Mouse (Mus musculus) midbrain, embryonic 13.5 days (tissue): ENCODE measurements around the gene Rbl1. TPM values are rescaled to one million over a fixed set of nuclear protein-coding genes. Genes with fewer than 3 reads are reported as not detected.
"Not testable (repeated sequence)": the region's sequence is repeated elsewhere in the genome, so short reads cannot be mapped to it uniquely, and the experiment has no call there.

ENCODE experiments used
- ATAC-seq: fragments of 200-750 bp; cut with Nextera tagmentation; 2 replicates; pipeline ENCODE4 v1.8.0; 2017; ENCODE audit warnings: mild to moderate bottlenecking, moderate TSS enrichment, moderate library complexity
- H3K27ac ChIP-seq: fragments of 300-500 bp; sonication (generic); 2 replicates; pipeline ENCODE4 v1.5.1; 2015; ENCODE audit warnings: inconsistent platforms, mild to moderate bottlenecking, moderate library complexity
- H3K27me3 ChIP-seq: fragments of 300-500 bp; sonication (generic); 2 replicates; pipeline ENCODE4 v1.6.1; 2015; ENCODE audit warnings: mild to moderate bottlenecking, inconsistent platforms
- H3K36me3 ChIP-seq: fragments of 300-500 bp; sonication (generic); 2 replicates; pipeline ENCODE4 v1.6.1; 2015; ENCODE audit warnings: mild to moderate bottlenecking, inconsistent platforms
- H3K4me1 ChIP-seq: fragments of 300-500 bp; sonication (generic); replicated peaks from 2 replicates; pipeline ENCODE4 v1.6.1; 2015; ENCODE audit warnings: inconsistent platforms
- H3K4me2 ChIP-seq: fragments of 300-500 bp; sonication (generic); replicated peaks from 2 replicates; pipeline ENCODE4 v1.6.1; 2015; ENCODE audit warnings: moderate library complexity, mild to moderate bottlenecking, inconsistent platforms
- H3K4me3 ChIP-seq: fragments of 300-500 bp; sonication (generic); replicated peaks from 2 replicates; pipeline ENCODE4 v1.5.1; 2015; ENCODE audit warnings: mild to moderate bottlenecking, inconsistent platforms
- H3K9ac ChIP-seq: fragments of 300-500 bp; sonication (generic); replicated peaks from 2 replicates; pipeline ENCODE4 v1.6.1; 2015; ENCODE audit warnings: mild to moderate bottlenecking, inconsistent platforms
- H3K9me3 ChIP-seq: fragments of 300-500 bp; sonication (generic); 2 replicates; pipeline ENCODE4 v1.6.1; 2016; ENCODE audit warnings: mild to moderate bottlenecking, inconsistent platforms
- WGBS: fragments of 180-500 bp; shearing (Covaris S2); methylation state at CpG from one replicate; pipeline ENCODE4 v1.1.7; 2015; 5-methylcytosine and 5-hydroxymethylcytosine counted together
- polyA plus RNA-seq: library from polyadenylated mRNA; unstranded; fragments of >200 nt; fragmentation: Nextera tagmentation; extraction: Ambion mirVana; gene quantifications from 2 replicates; pipeline ENCODE4 v1.2.1, GENCODE M21; 2015

Gene Rbl1
- polyA plus RNA-seq = 13.8 and 14.0 TPM in 2 replicates

DNA sequence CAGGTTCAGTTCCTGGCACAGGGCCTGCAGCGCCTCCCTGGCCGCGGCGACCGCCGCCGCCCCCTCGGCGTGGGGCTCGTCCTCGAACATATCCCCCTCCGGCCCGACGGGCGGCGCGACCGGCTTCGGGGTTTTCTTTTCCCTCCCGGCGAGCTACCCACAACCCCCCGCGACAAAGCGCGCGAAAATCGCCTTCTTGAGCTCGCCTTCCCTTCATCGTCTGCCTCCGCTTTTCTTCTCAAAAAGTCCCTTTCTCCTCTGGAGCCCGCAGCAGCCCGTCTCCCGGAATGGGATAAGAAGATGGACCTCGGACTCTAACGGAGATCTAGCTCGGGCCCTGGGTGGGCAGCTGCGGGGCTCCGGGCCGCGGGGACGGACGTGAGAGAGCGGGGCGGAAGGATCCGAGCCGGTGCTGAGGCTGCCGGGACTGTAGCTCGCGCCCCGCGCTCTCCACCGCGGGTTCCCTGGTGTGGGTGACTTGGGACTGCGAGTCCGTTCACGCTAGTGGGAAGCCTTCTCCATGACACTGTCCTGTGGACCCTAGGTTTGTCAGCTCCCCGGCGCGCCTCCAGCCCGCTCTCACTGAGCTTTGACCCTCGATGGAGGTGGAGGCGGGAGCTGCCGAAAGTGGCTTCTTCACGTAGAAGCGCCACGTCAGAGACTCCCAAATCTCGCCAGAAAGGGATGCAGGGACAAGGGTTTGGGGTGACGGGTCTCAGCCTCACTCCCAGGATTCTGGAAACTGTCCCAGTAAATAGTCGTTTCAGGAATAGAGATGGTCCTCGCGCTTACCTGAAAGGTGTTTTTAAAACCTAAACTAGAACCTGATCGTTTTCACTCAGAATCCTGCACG is at the start of gene Rbl1:
TSS of gene Rbl1 (minus strand) at position 169 of the 853 bp plus-strand sequence.
- Histone ChIP-seq H3K9ac (peak within 1 kb of the TSS; percentile 81), H3K4me3 (peak within 1 kb of the TSS; percentile 82), H3K36me3 (0 out of 2 replicates have a peak, but pooled peaks cover 3% of the 10 kb centered on the region), H3K27ac (peak within 1 kb of the TSS; percentile 98), H3K27me3 (no peaks in the 10 kb centered on the region), H3K9me3 (no peaks in the 10 kb centered on the region), H3K4me2 (peak within 1 kb of the TSS; percentile 72), H3K4me1 (peaks cover 22% of the 10 kb centered on the region)
- ATAC-seq = peak; percentile 90
- 2% methylated on average over 71 of the region's 73 CpGs for WGBS

DNA sequence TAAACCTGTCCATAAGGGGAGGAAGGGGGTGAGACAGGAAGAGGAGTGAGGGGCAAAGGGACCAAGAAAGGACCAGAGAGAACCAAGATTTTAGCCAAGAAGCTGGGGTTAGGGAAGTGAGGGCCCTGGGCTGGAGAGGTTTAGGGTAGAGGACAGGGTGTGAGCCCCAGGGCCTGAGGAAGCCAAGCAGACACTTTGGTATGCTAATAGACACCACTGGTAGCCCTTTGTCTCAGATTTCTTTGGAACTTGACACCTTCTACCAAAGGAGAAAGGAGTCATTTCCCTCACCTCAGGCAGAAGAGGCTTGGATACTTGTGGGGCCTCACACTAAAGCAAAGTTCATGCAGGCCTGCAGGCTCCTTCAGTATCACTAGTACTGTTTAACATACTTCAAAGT is 43.8 kb upstream of the Rbl1 start:
- H3K9ac ChIP-seq = no peak overlapping the region
- no peak overlapping the region for H3K4me3 ChIP-seq
- H3K36me3 ChIP-seq = no peaks in the 10 kb centered on the region

DNA sequence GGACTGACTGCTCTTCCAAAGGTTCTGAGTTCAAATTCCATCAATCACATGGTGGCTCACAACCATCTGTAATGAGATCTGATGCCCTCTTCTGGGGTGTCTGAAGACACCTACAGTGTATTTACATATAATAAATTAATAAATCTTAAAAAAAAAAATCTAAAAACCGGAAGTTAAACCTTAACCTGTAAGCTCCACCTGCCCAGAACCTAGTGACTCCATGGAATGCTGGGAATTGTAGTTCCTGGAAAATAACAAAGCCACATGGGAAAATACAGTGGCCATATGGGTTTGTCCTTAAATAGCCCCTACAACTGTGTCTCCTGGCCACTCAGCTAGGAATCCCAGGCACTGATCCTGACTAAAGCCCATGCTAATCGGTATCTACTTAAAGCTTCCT is 41.3 kb upstream of the Rbl1 start:
- Histone ChIP-seq H3K27me3 (no peaks in the 10 kb centered on the region), H3K9me3 (no peaks in the 10 kb centered on the region), H3K27ac (no peak overlapping the region), H3K4me2 (no peak overlapping the region), H3K4me1 (no peaks in the 10 kb centered on the region), H3K4me3 (no peak overlapping the region), H3K36me3 (no peaks in the 10 kb centered on the region), H3K9ac (no peak overlapping the region)
- ATAC-seq = no peak
- WGBS = 85% methylated on average over 2 of the region's 2 CpGs

More for the DNA sequence above, 43.8 kb upstream of the Rbl1 start:
- Histone ChIP-seq H3K9me3 (no peaks in the 10 kb centered on the region), H3K4me1 (no peaks in the 10 kb centered on the region), H3K27ac (no peak overlapping the region), H3K4me2 (no peak overlapping the region), H3K27me3 (no peaks in the 10 kb centered on the region)
- ATAC-seq = no peak

DNA sequence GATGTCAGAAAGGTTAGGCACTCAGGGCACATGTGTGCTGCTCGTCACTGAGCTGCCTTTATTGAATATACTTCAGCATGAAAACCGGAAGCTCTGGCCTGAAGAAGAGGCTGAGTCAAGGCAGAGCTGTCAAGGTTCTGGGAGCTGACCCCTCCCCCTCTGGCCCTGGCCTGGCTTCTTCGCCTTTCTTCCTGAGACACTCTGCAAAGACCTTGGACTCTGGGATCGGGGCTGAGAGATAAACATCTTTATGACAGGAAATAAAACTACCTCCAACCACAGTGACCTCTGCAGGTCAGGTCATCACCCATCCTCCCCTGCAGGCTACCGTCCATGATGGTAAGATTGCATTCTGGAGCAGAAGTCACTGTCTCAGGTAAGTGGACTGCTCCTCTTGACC is 40.7 kb upstream of the Rbl1 start:
- no peak for ATAC-seq
- WGBS = 64% methylated on average over 5 of the region's 5 CpGs
- H3K9ac ChIP-seq = no peak overlapping the region
- H3K4me2 ChIP-seq = no peak overlapping the region
- H3K9me3 ChIP-seq = no peaks in the 10 kb centered on the region
- H3K27ac ChIP-seq = no peak overlapping the region
- no peaks in the 10 kb centered on the region for H3K4me1 ChIP-seq
- no peaks in the 10 kb centered on the region for H3K36me3 ChIP-seq
- no peaks in the 10 kb centered on the region for H3K27me3 ChIP-seq
- no peak overlapping the region for H3K4me3 ChIP-seq

DNA sequence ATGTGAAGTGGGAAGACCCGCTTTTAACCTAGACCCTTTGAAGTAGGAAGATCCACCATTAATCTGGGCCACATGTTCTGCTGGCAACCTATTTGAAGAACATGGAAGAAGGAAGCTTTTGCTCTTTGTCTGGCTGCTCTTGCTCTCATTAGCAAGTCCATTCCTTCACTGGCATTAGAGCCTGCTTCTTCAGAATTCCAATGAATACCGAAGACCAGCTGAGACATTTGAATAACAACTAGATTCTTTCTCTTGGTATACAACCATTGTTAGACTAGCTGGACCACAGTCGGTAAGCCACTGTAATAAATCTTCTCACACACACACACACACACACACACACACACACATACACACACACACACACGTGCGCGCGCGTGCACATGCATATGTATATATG is 31.6 kb upstream of the Rbl1 start:
- WGBS = 79% methylated on average over 8 of the region's 8 CpGs
- no peaks in the 10 kb centered on the region for H3K4me1 ChIP-seq
- no peaks in the 10 kb centered on the region for H3K36me3 ChIP-seq
- no peak overlapping the region for H3K4me2 ChIP-seq
- no peak overlapping the region for H3K4me3 ChIP-seq
- no peak overlapping the region for H3K27ac ChIP-seq
- no peak overlapping the region for H3K9ac ChIP-seq
- H3K9me3 ChIP-seq = no peaks in the 10 kb centered on the region
- ATAC-seq = no peak
- H3K27me3 ChIP-seq = no peaks in the 10 kb centered on the region

DNA sequence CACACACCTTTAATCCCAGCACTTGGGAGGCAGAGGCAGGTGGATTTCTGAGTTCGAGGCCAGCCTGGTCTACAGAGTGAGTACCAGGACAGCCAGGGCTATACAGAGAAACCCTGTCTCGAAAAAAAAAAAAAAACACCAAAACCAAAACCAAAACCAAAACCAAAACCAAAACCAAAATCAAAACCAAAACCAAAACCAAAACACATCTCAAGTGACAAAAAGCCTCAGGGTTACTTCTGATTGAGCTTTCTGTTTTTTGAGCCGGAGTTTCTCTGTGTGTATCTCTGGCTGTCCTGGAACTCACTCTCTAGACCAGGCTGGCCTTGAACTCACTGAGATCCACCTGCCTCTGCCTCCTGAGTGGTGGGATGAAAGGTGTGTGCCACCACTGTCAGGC is 17.6 kb upstream of the Rbl1 start:
- not testable (repeated sequence) for H3K4me2 ChIP-seq, H3K9ac ChIP-seq, ATAC-seq, H3K4me1 ChIP-seq, H3K27me3 ChIP-seq, H3K36me3 ChIP-seq, H3K27ac ChIP-seq, H3K9me3 ChIP-seq, H3K4me3 ChIP-seq
- WGBS = 90% methylated on average over 3 of the region's 3 CpGs

DNA sequence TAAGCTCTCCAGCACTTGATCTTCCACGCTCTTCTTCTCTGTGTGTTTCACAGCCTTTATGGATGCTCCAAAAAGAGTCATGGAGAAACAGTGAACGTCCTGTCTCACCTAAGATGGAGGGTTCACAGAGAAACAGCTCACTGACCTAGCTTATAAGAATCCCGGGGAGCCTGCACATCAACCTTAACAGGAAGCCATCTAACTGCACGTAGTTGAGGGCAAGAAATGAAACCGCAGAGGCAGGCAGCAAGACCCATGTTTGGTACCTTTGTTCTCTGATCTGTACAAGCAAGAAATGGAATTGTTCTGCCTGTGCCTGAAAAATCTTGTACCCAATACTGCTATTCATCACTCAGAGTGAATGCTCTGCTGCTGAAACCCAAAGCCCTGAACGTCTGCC is 15.8 kb upstream of the Rbl1 start:
- H3K36me3 ChIP-seq = no peaks in the 10 kb centered on the region
- H3K9ac ChIP-seq = no peak overlapping the region
- 86% methylated on average over 6 of the region's 6 CpGs for WGBS
- H3K27ac ChIP-seq = no peak overlapping the region
- H3K4me2 ChIP-seq = no peak overlapping the region
- no peak for ATAC-seq
- no peak overlapping the region for H3K4me3 ChIP-seq
- H3K9me3 ChIP-seq = no peaks in the 10 kb centered on the region
- no peaks in the 10 kb centered on the region for H3K4me1 ChIP-seq
- no peaks in the 10 kb centered on the region for H3K27me3 ChIP-seq

DNA sequence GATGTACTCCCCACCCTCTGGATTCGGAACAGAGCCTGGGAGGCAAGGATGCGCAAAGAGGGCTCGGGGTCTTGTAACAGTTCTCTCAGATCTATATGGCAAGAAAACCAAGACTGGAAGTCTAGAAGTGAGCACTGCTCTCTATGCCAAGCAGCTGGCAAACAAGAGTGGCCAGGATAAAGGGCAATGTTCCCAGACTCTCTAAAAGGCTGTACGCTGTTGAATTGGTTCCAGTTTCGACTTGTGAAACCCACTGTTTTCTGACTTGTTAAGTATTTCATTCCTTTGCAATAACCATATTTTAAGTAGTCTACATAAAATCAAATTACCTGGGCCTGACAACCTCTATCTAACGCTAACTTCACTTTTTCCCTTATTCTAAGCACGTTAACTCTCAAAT is 7.4 kb upstream of the Rbl1 start:
- no peak overlapping the region for H3K4me3 ChIP-seq
- no peak overlapping the region for H3K9ac ChIP-seq
- WGBS = 97% methylated on average over 7 of the region's 7 CpGs
- H3K27ac ChIP-seq = no peak overlapping the region
- no peaks in the 10 kb centered on the region for H3K9me3 ChIP-seq
- no peaks in the 10 kb centered on the region for H3K27me3 ChIP-seq
- H3K4me2 ChIP-seq = no peak overlapping the region
- no peaks in the 10 kb centered on the region for H3K36me3 ChIP-seq
- no peak for ATAC-seq
- no peaks in the 10 kb centered on the region for H3K4me1 ChIP-seq

DNA sequence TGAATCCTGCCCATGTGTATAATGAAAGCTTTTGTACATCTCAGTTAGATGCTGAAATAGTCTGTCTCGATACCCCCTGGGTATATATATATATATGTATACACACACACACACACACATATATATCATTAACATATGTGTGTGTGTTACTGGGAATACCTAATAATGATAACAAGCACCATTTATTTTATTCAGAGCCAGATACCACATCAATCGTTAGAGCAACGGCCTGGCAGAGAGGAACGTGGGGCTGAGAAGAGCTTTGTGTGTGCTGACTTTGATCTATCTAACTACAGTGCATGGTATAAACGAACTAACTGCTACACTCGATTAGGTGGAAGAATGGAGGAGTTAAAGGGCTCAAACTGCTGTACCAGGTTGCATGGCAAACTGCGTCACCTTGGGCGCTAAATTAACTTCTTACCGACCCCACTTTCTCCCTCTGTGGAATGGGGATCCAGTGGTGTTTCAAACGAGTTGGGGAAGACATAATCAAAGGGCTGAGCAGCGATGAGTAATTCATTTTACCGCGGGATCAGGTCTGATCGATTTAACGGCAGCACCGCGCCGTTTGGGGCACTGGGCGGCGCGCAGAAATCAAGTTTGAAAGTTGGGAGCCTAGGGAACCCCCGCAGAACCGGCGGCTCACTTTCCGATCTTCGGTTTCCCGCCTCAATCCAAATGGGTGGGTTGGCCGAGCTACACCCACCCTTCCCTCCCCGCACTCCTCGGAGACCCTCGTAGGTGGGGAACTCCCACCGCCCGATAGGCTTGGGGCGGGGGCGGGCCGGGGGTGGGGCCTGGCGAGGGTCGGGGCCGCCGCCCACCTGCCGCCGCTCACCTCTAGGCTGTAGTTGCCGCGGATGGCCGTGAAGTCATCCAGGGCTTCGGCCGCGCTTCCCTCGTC is 622 bp downstream of the Rbl1 start:
- H3K4me1 ChIP-seq = peaks cover 22% of the 10 kb centered on the region
- H3K27me3 ChIP-seq = no peaks in the 10 kb centered on the region
- peaks cover 11% of the 10 kb centered on the region for H3K36me3 ChIP-seq
- no peaks in the 10 kb centered on the region for H3K9me3 ChIP-seq
- ATAC-seq = peak; percentile 87
- H3K27ac ChIP-seq = peak overlapping the region; percentile 98
- WGBS = 1% methylated on average over 40 of the region's 49 CpGs
- H3K4me2 ChIP-seq = peak overlapping the region; percentile 72
- peak overlapping the region; percentile 81 for H3K9ac ChIP-seq
- H3K4me3 ChIP-seq = peak overlapping the region; percentile 82

DNA sequence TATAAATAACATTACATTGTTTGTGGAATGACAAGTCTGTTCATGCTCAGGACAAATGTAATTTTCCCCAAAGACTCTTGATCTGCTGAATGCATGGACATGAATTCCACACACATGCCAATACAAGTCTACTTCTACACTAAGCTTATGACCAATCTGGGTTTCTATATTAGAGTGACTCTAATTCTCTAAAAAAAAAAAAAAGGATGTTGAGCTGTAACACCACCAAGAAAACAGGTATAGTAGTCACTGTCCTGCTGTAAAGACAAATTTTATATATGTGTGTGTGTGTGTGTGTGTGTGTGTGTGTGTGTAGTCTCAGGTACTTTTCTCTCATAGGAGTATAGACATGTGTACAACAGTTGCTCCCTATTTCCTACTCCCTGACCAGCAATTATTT is 1.3 kb downstream of the Rbl1 start:
- peak overlapping the region; percentile 81; the same call in 1 of the 2 replicates for H3K9ac ChIP-seq
- H3K9me3 ChIP-seq = no peaks in the 10 kb centered on the region
- no peak for ATAC-seq
- peak overlapping the region; percentile 82 for H3K4me3 ChIP-seq
- no peak overlapping the region for H3K27ac ChIP-seq
- no peaks in the 10 kb centered on the region for H3K27me3 ChIP-seq
- peaks cover 22% of the 10 kb centered on the region for H3K4me1 ChIP-seq
- H3K36me3 ChIP-seq = peaks cover 15% of the 10 kb centered on the region
- peak overlapping the region; percentile 72 for H3K4me2 ChIP-seq

DNA sequence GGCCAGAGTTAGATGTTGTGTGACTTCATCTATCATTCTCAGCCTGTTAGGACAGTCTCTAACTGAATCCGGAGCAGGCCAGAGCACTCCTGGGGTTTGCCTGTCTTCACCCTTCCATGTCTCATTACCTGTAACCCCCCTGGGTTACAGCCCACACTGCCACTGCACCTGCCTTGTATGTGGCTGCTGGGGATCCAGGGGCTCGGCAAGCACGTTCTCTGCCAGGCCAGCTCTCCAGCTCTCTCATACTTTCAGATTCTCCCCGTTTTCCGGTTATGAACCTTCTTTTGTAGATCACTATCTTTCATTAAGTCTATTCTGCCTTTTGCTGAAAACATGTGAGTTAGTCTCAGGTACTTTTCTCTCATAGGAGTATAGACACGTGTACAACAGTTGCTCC is 2.0 kb downstream of the Rbl1 start:
- Histone ChIP-seq H3K27ac (no peak overlapping the region), H3K4me3 (no peak overlapping the region), H3K36me3 (peaks cover 18% of the 10 kb centered on the region), H3K27me3 (no peaks in the 10 kb centered on the region), H3K9me3 (no peaks in the 10 kb centered on the region), H3K9ac (no peak overlapping the region; the same call in 1 of the 2 replicates), H3K4me2 (peak overlapping the region; percentile 72), H3K4me1 (peaks cover 22% of the 10 kb centered on the region)
- 82% methylated on average over 6 of the region's 6 CpGs for WGBS
- no peak for ATAC-seq
